Mouse (Mus musculus) testis, postnatal 10 days (tissue): ENCODE data around the gene Cldn6.

ENCODE experiments used
- DNase-seq: peaks from one replicate; pipeline ENCODE4 v3.0.0; 2021; ENCODE audit warnings: low spot score

Cldn6 gene

DNA sequence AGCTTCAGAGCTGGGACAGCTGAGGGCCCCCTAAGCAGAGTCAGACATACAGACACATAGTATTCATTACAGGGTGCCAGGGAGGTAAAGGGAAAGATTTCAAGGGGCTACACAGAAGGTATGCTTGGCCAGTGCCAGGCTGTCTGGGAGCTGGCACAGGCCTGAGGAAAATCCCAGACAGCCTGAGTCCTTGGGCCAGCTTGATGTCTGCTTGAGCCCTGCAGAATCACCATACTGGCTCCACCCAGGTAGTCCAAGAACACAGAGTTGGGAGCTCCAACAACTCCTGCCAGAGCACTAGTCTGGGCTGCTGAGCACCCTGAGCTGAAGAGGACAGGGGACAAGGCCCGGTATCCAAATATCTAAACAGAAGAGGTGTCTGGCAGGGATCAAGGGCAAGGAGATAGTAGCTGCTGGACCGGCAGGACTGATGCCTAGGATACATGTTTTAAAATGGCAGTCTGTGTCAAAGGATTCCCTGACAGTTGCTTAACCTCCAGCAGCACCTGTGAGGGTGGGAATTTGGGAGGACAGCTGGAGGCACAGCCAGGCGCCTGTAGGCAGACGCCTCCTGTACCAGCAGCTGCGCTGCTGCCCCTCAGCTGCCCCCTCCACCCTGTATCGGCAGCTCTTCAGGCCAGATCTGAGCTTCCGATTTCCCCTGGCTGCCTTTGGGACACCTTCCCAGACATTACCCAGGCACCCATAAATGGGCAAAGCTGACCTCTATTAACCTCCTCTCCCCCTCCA lies 43.5 kb downstream of the Cldn6 start, which contains the start of gene 1520401A03Rik:
Gene 1520401A03Rik, minus strand, starts transcription at position 408 of the 750 bp plus-strand sequence.
- DNase-seq: no peak

DNA sequence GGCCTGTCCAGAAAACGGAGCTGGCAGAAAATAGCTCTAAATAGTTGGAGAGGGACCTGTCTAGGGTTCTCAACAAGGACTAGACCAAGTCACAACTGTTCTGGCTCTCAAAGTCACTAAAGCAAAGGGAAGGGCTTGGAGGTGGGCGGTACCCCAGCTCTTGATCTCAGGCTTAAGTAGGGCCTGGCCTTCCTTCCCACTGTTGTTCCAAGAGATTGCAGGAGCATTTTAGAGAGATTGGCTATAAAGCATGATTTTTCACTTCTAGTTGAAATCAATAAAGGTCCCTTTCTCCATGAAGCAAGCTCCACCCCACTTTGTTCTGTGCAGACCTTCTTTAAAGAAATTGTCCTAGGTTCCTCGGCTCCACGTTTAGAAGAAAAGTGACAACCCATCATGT lies 46.4 kb downstream of the Cldn6 start:
- DNase-seq: no peak

DNA sequence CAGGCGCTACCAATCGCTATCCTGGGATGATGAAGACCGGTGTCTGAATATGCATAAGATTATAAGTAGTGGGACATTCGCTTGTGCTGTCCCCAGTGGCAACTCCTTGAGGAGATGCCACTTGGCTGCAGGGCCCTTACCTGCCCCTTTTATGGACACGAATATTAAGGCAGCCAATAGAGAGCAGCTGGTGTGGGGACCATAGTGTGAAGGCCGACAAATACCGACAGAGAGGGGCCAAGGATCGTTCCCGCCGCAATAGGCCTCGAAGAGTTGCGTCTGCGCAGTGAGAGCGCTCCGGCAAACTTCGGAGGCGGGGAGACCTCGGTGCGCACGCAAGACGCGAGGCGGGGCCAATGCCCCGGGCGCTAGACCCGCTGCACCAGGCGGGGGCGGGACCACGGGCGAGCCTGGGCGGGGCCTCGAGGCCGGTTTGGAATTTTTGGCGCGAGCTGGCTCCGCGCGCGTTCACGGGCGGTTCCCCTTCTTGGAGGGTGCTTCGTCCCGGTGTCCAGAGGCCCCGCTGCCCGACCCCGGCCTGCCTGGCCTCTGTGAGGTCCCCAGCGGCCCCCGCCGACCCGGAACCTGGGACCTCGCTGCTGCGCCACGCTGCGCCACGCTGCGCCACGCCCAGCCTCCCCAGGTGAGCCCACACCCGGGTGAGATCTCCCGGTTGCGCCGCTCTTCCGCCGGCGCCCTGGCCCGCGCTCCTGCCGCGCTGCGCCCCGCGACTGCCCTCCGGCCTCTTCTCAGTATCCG lies 47.1 kb downstream of the Cldn6 start, which contains the start of gene Pkmyt1:
Gene Pkmyt1, plus strand, starts transcription at position 338 of the 759 bp plus-strand sequence.
- DNase-seq: peak; percentile 98

DNA sequence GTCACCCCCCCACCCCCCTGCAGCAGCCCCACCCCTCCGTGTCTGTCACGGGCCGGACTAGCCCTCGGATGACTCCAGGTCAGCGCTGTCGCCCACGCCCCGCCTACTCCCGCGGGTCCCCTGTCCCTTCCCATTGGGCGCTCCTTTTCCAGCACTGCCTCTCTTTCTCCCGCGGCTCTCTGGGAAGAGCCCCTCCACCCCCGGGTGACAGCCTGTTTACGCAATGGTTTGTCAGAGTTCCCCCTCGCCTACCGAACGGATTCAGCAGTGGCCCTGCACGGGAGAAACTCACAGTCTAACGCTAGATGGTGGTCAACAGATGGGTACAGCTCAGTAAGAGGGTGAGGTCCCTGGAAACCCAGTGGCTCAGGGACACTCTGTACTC lies 47.7 kb downstream of the Cldn6 start:
- DNase-seq: peak; percentile 78

DNA sequence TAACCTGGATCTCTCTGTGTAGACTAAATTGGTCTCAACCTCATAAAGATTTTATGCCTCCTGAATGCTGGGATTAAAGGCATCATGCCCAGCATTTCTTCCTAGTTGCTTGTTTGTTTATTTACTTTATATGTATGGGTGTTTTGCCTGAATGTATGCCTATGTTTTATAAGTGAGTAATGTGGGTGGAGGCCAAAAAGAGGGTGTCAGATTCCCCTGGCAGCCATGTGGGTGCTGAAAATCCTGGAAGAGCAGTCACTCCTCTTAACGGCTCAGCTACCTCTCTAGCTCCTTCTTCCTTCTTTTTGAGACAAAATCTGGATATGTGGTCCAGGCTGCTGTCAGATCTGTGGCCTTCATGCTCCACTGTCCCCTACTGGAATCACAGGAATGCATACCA lies 51.4 kb downstream of the Cldn6 start:
- DNase-seq: no peak
